Mouse (Mus musculus): ENCODE data around the gene Lrrc23.
"Not testable (repeated sequence)": the region's sequence is repeated elsewhere in the genome, so short reads cannot be mapped to it uniquely, and the experiment has no call there.

Lrrc23 gene

GRCm38 (mm10) chr6:124779222-124779983, at the start of gene Lrrc23:
Lrrc23 (minus strand) TSS chr6:124779727.
- peak; percentile 86 for DNase-seq (ENCODE audit: low spot score)

- peak; percentile 53 for DNase-seq (ENCODE audit: low spot score)
Observed at GRCm38 (mm10) chr6:124828101-124828592, 48.6 kb upstream of the Lrrc23 start.

GRCm38 (mm10) chr6:124822049-124822448, 42.5 kb upstream of the Lrrc23 start:
- no peak for DNase-seq (ENCODE audit: low spot score)

GRCm38 (mm10) chr6:124820891-124821290, 41.4 kb upstream of the Lrrc23 start:
- no peak for DNase-seq (ENCODE audit: low spot score)

- DNase-seq (ENCODE audit: low spot score) = no peak
Observed at GRCm38 (mm10) chr6:124817971-124818370, 38.4 kb upstream of the Lrrc23 start.

GRCm38 (mm10) chr6:124817563-124817962, 38.0 kb upstream of the Lrrc23 start:
- DNase-seq (ENCODE audit: low spot score) = no peak

- no peak for DNase-seq (ENCODE audit: low spot score)
Observed at GRCm38 (mm10) chr6:124817125-124817524, 37.6 kb upstream of the Lrrc23 start.

GRCm38 (mm10) chr6:124816611-124817010, 37.1 kb upstream of the Lrrc23 start:
- DNase-seq (ENCODE audit: low spot score) = no peak

- no peak for DNase-seq (ENCODE audit: low spot score)
Observed at GRCm38 (mm10) chr6:124814858-124815774, 35.6 kb upstream of the Lrrc23 start.

- no peak for DNase-seq (ENCODE audit: low spot score)
Observed at GRCm38 (mm10) chr6:124814448-124814847, 34.9 kb upstream of the Lrrc23 start.

- peak; percentile 96 for DNase-seq (ENCODE audit: low spot score)
Observed at GRCm38 (mm10) chr6:124813933-124814332, 34.4 kb upstream of the Lrrc23 start, which contains the start of gene Tpi1. Tpi1 (minus strand) TSS chr6:124814296.

GRCm38 (mm10) chr6:124813496-124813895, 34.0 kb upstream of the Lrrc23 start:
- peak; percentile 84 for DNase-seq (ENCODE audit: low spot score)

GRCm38 (mm10) chr6:124812848-124813247, 33.3 kb upstream of the Lrrc23 start:
- peak; percentile 45 for DNase-seq (ENCODE audit: low spot score)

GRCm38 (mm10) chr6:124811701-124812560, 32.4 kb upstream of the Lrrc23 start:
- no peak for DNase-seq (ENCODE audit: low spot score)

GRCm38 (mm10) chr6:124811403-124811665, 31.8 kb upstream of the Lrrc23 start:
- DNase-seq (ENCODE audit: low spot score) = no peak

- DNase-seq (ENCODE audit: low spot score) = not testable (repeated sequence)
Observed at GRCm38 (mm10) chr6:124810566-124811402, 31.3 kb upstream of the Lrrc23 start.

- DNase-seq (ENCODE audit: low spot score) = no peak
Observed at GRCm38 (mm10) chr6:124809775-124810538, 30.4 kb upstream of the Lrrc23 start.

GRCm38 (mm10) chr6:124809052-124809774, 29.7 kb upstream of the Lrrc23 start:
- DNase-seq (ENCODE audit: low spot score) = peak; percentile 92

- peak; percentile 85 for DNase-seq (ENCODE audit: low spot score)
Observed at GRCm38 (mm10) chr6:124808358-124809012, 29.0 kb upstream of the Lrrc23 start, which contains the start of gene Spsb2. Spsb2 (plus strand) TSS chr6:124808661.

Data from embryo, embryonic 10.5 days (tissue).